ENCODE assay signal across 16 mouse cellular contexts in the genomic region with DNA sequence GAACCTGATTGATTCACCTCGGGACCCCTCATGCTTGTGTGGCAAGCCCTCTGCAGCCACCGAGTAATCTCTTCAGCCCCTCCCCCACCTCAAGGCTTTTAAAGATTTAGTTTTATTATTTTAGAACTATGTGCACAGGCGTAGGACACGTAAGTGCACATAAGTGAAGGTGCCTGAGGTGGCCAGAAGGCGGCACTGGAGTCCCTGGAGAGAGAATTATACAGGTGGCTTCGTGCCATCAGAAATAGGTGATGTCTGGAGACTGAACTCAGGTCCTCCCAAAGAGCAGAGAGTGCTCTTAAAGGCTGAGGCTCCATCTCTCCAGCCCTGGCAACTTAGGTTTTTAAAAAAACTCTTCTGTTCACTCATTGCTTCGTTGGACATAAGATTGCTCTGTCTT.
DNase-seq lines count a peak whose midpoint lies in the region; ATAC-seq and TF ChIP-seq lines count a peak whose summit lies in the region.
"Had no signal": no experiment of that assay in that cellular context is flagged by ENCODE, and none has a peak within 500 bp of the region (broad histone marks: within the 10 kb centered on the region; RNA-seq: fewer than 3 reads in every experiment).

No protein-coding gene starts in this region.

- TF ChIP-seq POLR2A in heart, adult 2 months (IDR thresholded peaks at IDR 0.05; ENCODE audit: insufficient read depth, low read depth, low read length) = no peak
- TF ChIP-seq POLR2A in ES-Bruce4 (IDR thresholded peaks at IDR 0.05; ENCODE audit: insufficient read depth, low read length) = no peak
- no peak for TF ChIP-seq POLR2A in brain, embryonic 14.5 days (IDR thresholded peaks at IDR 0.05; ENCODE audit: borderline replicate concordance, extremely low read depth, insufficient read depth, insufficient read length, poor library complexity, severe bottlenecking)

- ATAC-seq in megakaryocyte-erythroid progenitor cell, adult 5-6 weeks (replicated peaks; ENCODE audit: low FRiP score, low TSS enrichment, poor library complexity, severe bottlenecking) = no peak
- ATAC-seq: forebrain, embryonic 14.5 days had no signal

- no peak overlapping the region for H3K4me3 ChIP-seq in heart, adult 2 months
- no peak overlapping the region for H3K4me3 ChIP-seq in layer of hippocampus, adult 2 months
- H3K4me3 ChIP-seq in ES-Bruce4 (ENCODE audit: low read depth, low read length) = no peak overlapping the region
- H3K4me3 ChIP-seq: limb, embryonic 10.5 days; liver, embryonic 13.5 days had no signal

- WGBS in heart, adult 2 months = 66% methylated on average over 7 of the region's 7 CpGs

- no peak for DNase-seq in heart, adult 2 months
- DNase-seq in heart, adult 18-20 months = no peak
- no peak for DNase-seq in layer of hippocampus, adult 2 months (ENCODE audit: low spot score in 2 of 2)
- DNase-seq in layer of hippocampus, adult 11-12 months (ENCODE audit: low spot score) = no peak
- DNase-seq in brain, embryonic 14.5 days (ENCODE audit: low read depth) = no peak
- no peak for DNase-seq in right cerebral cortex, adult 2 months (ENCODE audit: low spot score in 2 of 2)
- DNase-seq: cerebellum, adult 18-20 months; heart, postnatal 36 days; layer of hippocampus, postnatal 36 days; liver, embryonic 13.5 days; thymus, adult 2 months had no signal

- 0 out of 2 replicates have a peak, but pooled peaks cover 2% of the 10 kb centered on the region for H3K27me3 ChIP-seq in heart, adult 2 months (ENCODE audit: control insufficient read depth, insufficient read depth, low read length)
- no peaks in the 10 kb centered on the region for H3K27me3 ChIP-seq in ES-Bruce4 (ENCODE audit: control insufficient read depth, insufficient read depth, low read length, poor library complexity, severe bottlenecking)
- H3K27me3 ChIP-seq: liver, embryonic 13.5 days had no signal

- intact Hi-C loops in heart, adult 2 months (cut with DNase I) = no loop called here

- H3K9ac ChIP-seq in heart, adult 2 months (ENCODE audit: low read depth, low read length) = no peak overlapping the region
- no peak overlapping the region for H3K9ac ChIP-seq in ES-Bruce4 (ENCODE audit: low read depth, poor library complexity, severe bottlenecking)
- H3K9ac ChIP-seq: liver, embryonic 13.5 days had no signal

- H3K4me1 ChIP-seq in heart, adult 2 months (ENCODE audit: control insufficient read depth, insufficient read depth, low read length) = no peaks in the 10 kb centered on the region
- H3K4me1 ChIP-seq in ES-Bruce4 (ENCODE audit: control insufficient read depth, insufficient read depth, low read length) = no peaks in the 10 kb centered on the region
- H3K4me1 ChIP-seq: limb, embryonic 10.5 days; liver, embryonic 13.5 days had no signal

- no peaks in the 10 kb centered on the region for H3K79me2 ChIP-seq in heart, adult 2 months (replicated peaks; ENCODE audit: control insufficient read depth, insufficient read depth, low read length)

- no peak for TF ChIP-seq EP300 in heart, adult 2 months (IDR thresholded peaks at IDR 0.05; ENCODE audit: insufficient read depth, low read depth, low read length)
- TF ChIP-seq EP300 in ES-Bruce4 (IDR thresholded peaks at IDR 0.05; ENCODE audit: insufficient read depth, low read depth, low read length) = no peak

- H3K36me3 ChIP-seq in heart, adult 2 months (ENCODE audit: control insufficient read depth, insufficient read depth, low read length) = no peaks in the 10 kb centered on the region
- no peaks in the 10 kb centered on the region for H3K36me3 ChIP-seq in ES-Bruce4 (ENCODE audit: control insufficient read depth, insufficient read depth, low read length, poor library complexity, severe bottlenecking)
- H3K36me3 ChIP-seq: limb, embryonic 10.5 days; liver, embryonic 13.5 days had no signal

- no peaks in the 10 kb centered on the region for H3K9me3 ChIP-seq in ES-Bruce4 (replicated peaks; ENCODE audit: control insufficient read depth, insufficient read depth, low read length, poor library complexity, severe bottlenecking)
- H3K9me3 ChIP-seq: limb, embryonic 10.5 days; liver, embryonic 13.5 days had no signal

- TF ChIP-seq CTCF in heart, adult 2 months (IDR thresholded peaks at IDR 0.05) = peak; percentile 45
- TF ChIP-seq CTCF in layer of hippocampus, adult 2 months (conservative IDR thresholded peaks at IDR 0.05) = peak; percentile 42
- peak; percentile 57 for TF ChIP-seq CTCF in ES-Bruce4 (IDR thresholded peaks at IDR 0.05; ENCODE audit: low read depth, low read length)
- TF ChIP-seq CTCF in brain, embryonic 14.5 days (IDR thresholded peaks at IDR 0.05; ENCODE audit: borderline replicate concordance, extremely low read depth, insufficient read depth, insufficient read length) = peak; percentile 23; the same call in 1 of the 2 replicates

- no peak overlapping the region for H3K27ac ChIP-seq in heart, adult 2 months
- H3K27ac ChIP-seq in layer of hippocampus, adult 2 months = no peak overlapping the region
- H3K27ac ChIP-seq in ES-Bruce4 (ENCODE audit: insufficient read depth, low read length) = no peak overlapping the region
- H3K27ac ChIP-seq: limb, embryonic 10.5 days; liver, embryonic 13.5 days; macrophage had no signal
